7 mouse cellular contexts compared by ENCODE assay signal in genomic region chr11:69801379-69801977, GRCm38 (mm10). TPM values are rescaled to one million over a fixed set of nuclear protein-coding genes. Genes with fewer than 3 reads are reported as not detected.
DNase-seq lines count a peak whose midpoint lies in the region; ATAC-seq and TF ChIP-seq lines count a peak whose summit lies in the region.

Gene Fgf11, minus strand, starts transcription at chr11:69801857.

- TF ChIP-seq CTCF in left cerebral cortex, adult 2 months (IDR thresholded peaks at IDR 0.05), result no peak

- 2% methylated on average over 33 of the region's 33 CpGs for WGBS in embryonic facial prominence, embryonic 13.5 days
- under 1% methylated on average over 31 of the region's 33 CpGs for WGBS in hindbrain, embryonic 11.5 days
- WGBS in limb, embryonic 14.5 days, result under 1% methylated on average over 33 of the region's 33 CpGs
- WGBS in stomach, embryonic 14.5 days, result under 1% methylated on average over 33 of the region's 33 CpGs

- no peaks in the 10 kb centered on the region; the same call in 1 of the 2 replicates for H3K36me3 ChIP-seq in embryonic facial prominence, embryonic 13.5 days
- H3K36me3 ChIP-seq in hindbrain, embryonic 11.5 days (ENCODE audit: control insufficient read depth, insufficient read depth, low read length), result no peaks in the 10 kb centered on the region
- H3K36me3 ChIP-seq in limb, embryonic 14.5 days (ENCODE audit: control insufficient read depth, insufficient read depth, low read length), result no peaks in the 10 kb centered on the region
- no peaks in the 10 kb centered on the region for H3K36me3 ChIP-seq in stomach, embryonic 14.5 days (ENCODE audit: control insufficient read depth, insufficient read depth, low read length)

- peaks cover 2% of the 10 kb centered on the region; the same call in 1 of the 2 replicates for H3K9me3 ChIP-seq in embryonic facial prominence, embryonic 13.5 days
- no peaks in the 10 kb centered on the region for H3K9me3 ChIP-seq in hindbrain, embryonic 11.5 days (ENCODE audit: control insufficient read depth, low read length)
- no peaks in the 10 kb centered on the region for H3K9me3 ChIP-seq in limb, embryonic 14.5 days (ENCODE audit: control insufficient read depth, low read length)
- H3K9me3 ChIP-seq in stomach, embryonic 14.5 days (ENCODE audit: control insufficient read depth, low read depth, low read length), result no peaks in the 10 kb centered on the region

- peaks cover 63% of the 10 kb centered on the region for H3K27me3 ChIP-seq in embryonic facial prominence, embryonic 13.5 days
- peaks cover 54% of the 10 kb centered on the region for H3K27me3 ChIP-seq in hindbrain, embryonic 11.5 days (ENCODE audit: control insufficient read depth, insufficient read depth, low read length)
- H3K27me3 ChIP-seq in limb, embryonic 14.5 days (ENCODE audit: control insufficient read depth, insufficient read depth, low read length), result peaks cover 47% of the 10 kb centered on the region
- H3K27me3 ChIP-seq in stomach, embryonic 14.5 days (ENCODE audit: control insufficient read depth, insufficient read depth, low read length), result peaks cover 3% of the 10 kb centered on the region; the same call in 1 of the 2 replicates

- H3K27ac ChIP-seq in left cerebral cortex, adult 2 months, result peak within 1 kb of the TSS; percentile 59
- H3K27ac ChIP-seq in embryonic facial prominence, embryonic 13.5 days, result peak within 1 kb of the TSS; percentile 75
- H3K27ac ChIP-seq in hindbrain, embryonic 11.5 days (ENCODE audit: low read depth, low read length), result peak within 1 kb of the TSS; percentile 89
- H3K27ac ChIP-seq in limb, embryonic 14.5 days (replicated peaks; ENCODE audit: low read depth, low read length), result peak within 1 kb of the TSS; percentile 74
- H3K27ac ChIP-seq in stomach, embryonic 14.5 days (ENCODE audit: low read length), result peak within 1 kb of the TSS; percentile 35

- peaks cover 66% of the 10 kb centered on the region for H3K4me1 ChIP-seq in embryonic facial prominence, embryonic 13.5 days
- H3K4me1 ChIP-seq in hindbrain, embryonic 11.5 days (replicated peaks; ENCODE audit: control insufficient read depth, insufficient read depth, low read length), result peaks cover 17% of the 10 kb centered on the region
- H3K4me1 ChIP-seq in limb, embryonic 14.5 days (ENCODE audit: control insufficient read depth, insufficient read depth, low read length), result peaks cover 53% of the 10 kb centered on the region
- peaks cover 47% of the 10 kb centered on the region for H3K4me1 ChIP-seq in stomach, embryonic 14.5 days (ENCODE audit: control insufficient read depth, insufficient read depth, low read length)

- peak within 1 kb of the TSS; percentile 98 for H3K4me2 ChIP-seq in embryonic facial prominence, embryonic 13.5 days
- H3K4me2 ChIP-seq in hindbrain, embryonic 11.5 days (replicated peaks; ENCODE audit: low read depth, low read length), result peak within 1 kb of the TSS; percentile 73
- peak within 1 kb of the TSS; percentile 94 for H3K4me2 ChIP-seq in limb, embryonic 14.5 days (replicated peaks; ENCODE audit: low read depth, low read length, severe bottlenecking)
- H3K4me2 ChIP-seq in stomach, embryonic 14.5 days (replicated peaks; ENCODE audit: low read depth, low read length), result peak within 1 kb of the TSS; percentile 99

- ATAC-seq in embryonic facial prominence, embryonic 13.5 days (ENCODE audit: insufficient number of reproducible peaks, insufficient read depth, low FRiP score, low TSS enrichment, low read depth), result no peak
- ATAC-seq in hindbrain, embryonic 11.5 days (ENCODE audit: low FRiP score), result no peak
- ATAC-seq in limb, embryonic 14.5 days (ENCODE audit: low FRiP score, low read depth), result no peak
- ATAC-seq in stomach, embryonic 14.5 days (ENCODE audit: insufficient number of reproducible peaks, insufficient read depth, low FRiP score, low read depth), result no peak
- no peak for ATAC-seq in cerebellum, adult (ENCODE audit: insufficient number of reproducible peaks, low FRiP score, low TSS enrichment)

- peak within 1 kb of the TSS; percentile 52 for H3K4me3 ChIP-seq in left cerebral cortex, adult 2 months
- H3K4me3 ChIP-seq in embryonic facial prominence, embryonic 13.5 days, result peak within 1 kb of the TSS; percentile 56
- peak within 1 kb of the TSS; percentile 54 for H3K4me3 ChIP-seq in hindbrain, embryonic 11.5 days (ENCODE audit: low read depth, low read length)
- H3K4me3 ChIP-seq in limb, embryonic 14.5 days (replicated peaks; ENCODE audit: low read length), result peak within 1 kb of the TSS; percentile 61
- peak within 1 kb of the TSS; percentile 57 for H3K4me3 ChIP-seq in stomach, embryonic 14.5 days (ENCODE audit: low read depth, low read length)

- peak within 1 kb of the TSS; percentile 79 for H3K9ac ChIP-seq in embryonic facial prominence, embryonic 13.5 days
- peak within 1 kb of the TSS; percentile 72 for H3K9ac ChIP-seq in hindbrain, embryonic 11.5 days (ENCODE audit: low read depth, low read length)
- peak within 1 kb of the TSS; percentile 57 for H3K9ac ChIP-seq in limb, embryonic 14.5 days (ENCODE audit: low read depth, low read length, severe bottlenecking)
- peak within 1 kb of the TSS; percentile 54 for H3K9ac ChIP-seq in stomach, embryonic 14.5 days (replicated peaks; ENCODE audit: low read depth, low read length)

- intact Hi-C loops in left cerebral cortex, adult 2 months (cut with DNase I), result loop anchor here (5.0 kb wide), 1 partner anchor 76 kb away; the partner anchor contains the start of gene Tmem95

- no peak for TF ChIP-seq POLR2A in limb, embryonic 14.5 days (IDR thresholded peaks at IDR 0.05; ENCODE audit: borderline replicate concordance, extremely low read depth, insufficient read depth, insufficient read length)

- DNase-seq in left cerebral cortex, adult 2 months (ENCODE audit: extremely low spot score in 1 of 2, low spot score in 2 of 2), result no peak
- no peak for DNase-seq in left cerebral cortex, adult 9 months (ENCODE audit: low spot score in 2 of 2)
- DNase-seq in hindbrain, embryonic 11.5 days (ENCODE audit: low spot score), result peak; percentile 35
- no peak for DNase-seq in limb, embryonic 14.5 days (ENCODE audit: low spot score)

RNA-seq across cellular contexts. Expression of gene Fgf11, which starts in this region (rescaled TPM):
- 10 to 100 TPM; 15.9 to 19.8 TPM for total RNA-seq in left cerebral cortex, adult 2 months (2021)
- polyA plus RNA-seq in embryonic facial prominence, embryonic 13.5 days (2015; fragmentation: Nextera tagmentation; extraction: Ambion mirVana), result 3.6 TPM in 2 replicates
- polyA plus RNA-seq in hindbrain, embryonic 11.5 days (2014; fragmentation: Nextera tagmentation; extraction: Ambion mirVana), result 2.2 and 2.8 TPM in 2 replicates
- 17.2 and 17.5 TPM in 2 replicates for polyA plus RNA-seq in limb, embryonic 14.5 days (2012; rRNA removed)
- 2.2 and 3.4 TPM in 2 replicates for polyA plus RNA-seq in limb, embryonic 14.5 days (2014; fragmentation: Nextera tagmentation; extraction: Ambion mirVana)
- polyA plus RNA-seq in stomach, embryonic 14.5 days (2014; fragmentation: Nextera tagmentation; extraction: Ambion mirVana), result 2.1 and 3.6 TPM in 2 replicates

Comparison
In these comparisons a context has a peak if more than half of its experiments do, and no peak if none do; other contexts are left out.
1. H3K27ac ChIP-seq: peak in every context shown above with its lines; median percentile 89 in hindbrain, embryonic 11.5 days; 75 in embryonic facial prominence, embryonic 13.5 days; 74 in limb, embryonic 14.5 days; 59 in left cerebral cortex, adult 2 months; 35 in stomach, embryonic 14.5 days.